Mouse (Mus musculus) heart, embryonic 14.5 days (tissue): ENCODE data around the gene Def8. TPM values are rescaled to one million over a fixed set of nuclear protein-coding genes. Genes with fewer than 3 reads are reported as not detected.
"Not testable (repeated sequence)": the region's sequence is repeated elsewhere in the genome, so short reads cannot be mapped to it uniquely, and the experiment has no call there.

ENCODE experiments used
- ATAC-seq: fragments of 200-750 bp; cut with Nextera tagmentation; 2 replicates; pipeline ENCODE4 v1.8.0; 2017; ENCODE audit warnings: low read depth, moderate TSS enrichment; ENCODE audit not compliant: insufficient number of reproducible peaks, insufficient read depth, low FRiP score
- H3K27ac ChIP-seq, 2 experiments: fragments of 200-500 bp in 1 of 2; fragments of 300-500 bp in 1 of 2; sonication (generic) in 1 of 2; replicated peaks in 1 of 2; 2 replicates each; pipeline ENCODE4 v1.5.1; 2012 to 2014; ENCODE audit warnings: low read depth in 2 of 2, low read length in 2 of 2, control low read depth in 1 of 2, mild to moderate bottlenecking in 1 of 2, mixed read lengths in 1 of 2; ENCODE audit not compliant: control insufficient read depth in 1 of 2, insufficient read depth in 1 of 2
- H3K27me3 ChIP-seq: fragments of 300-500 bp; sonication (generic); 2 replicates; pipeline ENCODE4 v1.6.1; 2014; ENCODE audit warnings: mild to moderate bottlenecking, low read length, control low read depth; ENCODE audit not compliant: control insufficient read depth, insufficient read depth
- H3K36me3 ChIP-seq: fragments of 300-500 bp; sonication (generic); 2 replicates; pipeline ENCODE4 v1.6.1; 2014; ENCODE audit warnings: mild to moderate bottlenecking, control low read depth, low read length, mixed read lengths; ENCODE audit not compliant: control insufficient read depth, insufficient read depth
- H3K4me1 ChIP-seq, 2 experiments: fragments of 200-500 bp in 1 of 2; fragments of 300-500 bp in 1 of 2; sonication (generic) in 1 of 2; 2 replicates each; pipeline ENCODE4 v1.6.1; 2012 to 2014; ENCODE audit warnings: low read length in 2 of 2, control low read depth in 1 of 2, mixed read lengths in 1 of 2; ENCODE audit not compliant: control insufficient read depth in 2 of 2, insufficient read depth in 2 of 2
- H3K4me2 ChIP-seq: fragments of 300-500 bp; sonication (generic); 2 replicates; pipeline ENCODE4 v1.6.1; 2014; ENCODE audit warnings: mild to moderate bottlenecking, low read length
- H3K4me3 ChIP-seq, 2 experiments: fragments of 200-500 bp in 1 of 2; fragments of 300-500 bp in 1 of 2; sonication (generic) in 1 of 2; 2 replicates each; pipeline ENCODE4 v1.5.1; 2012 to 2014; ENCODE audit warnings: low read length in 2 of 2, mild to moderate bottlenecking in 2 of 2, control low read depth in 1 of 2, low read depth in 1 of 2, moderate library complexity in 1 of 2; ENCODE audit not compliant: control insufficient read depth in 1 of 2, insufficient read depth in 1 of 2
- H3K9ac ChIP-seq: fragments of 300-500 bp; sonication (generic); 2 replicates; pipeline ENCODE4 v1.6.1; 2014; ENCODE audit warnings: mild to moderate bottlenecking, low read length
- H3K9me3 ChIP-seq: fragments of 300-500 bp; sonication (generic); 2 replicates; pipeline ENCODE4 v1.6.1; 2016; ENCODE audit warnings: low read length, control low read depth; ENCODE audit not compliant: control insufficient read depth
- WGBS: fragments of 180-500 bp; shearing (Covaris S2); extraction: QIAGEN DNeasy Blood & Tissue Kit; methylation state at CpG from one replicate; pipeline ENCODE4 v1.1.7; 2014; 5-methylcytosine and 5-hydroxymethylcytosine counted together
- polyA plus RNA-seq: library from polyadenylated mRNA; unstranded; fragments of >200 nt; fragmentation: Nextera tagmentation; extraction: Ambion mirVana; gene quantifications from 2 replicates; pipeline ENCODE4 v1.2.1, GENCODE M21; 2014

Def8 gene
- polyA plus RNA-seq, 1 experiment from 2014 or later = 31.7 TPM

DNA sequence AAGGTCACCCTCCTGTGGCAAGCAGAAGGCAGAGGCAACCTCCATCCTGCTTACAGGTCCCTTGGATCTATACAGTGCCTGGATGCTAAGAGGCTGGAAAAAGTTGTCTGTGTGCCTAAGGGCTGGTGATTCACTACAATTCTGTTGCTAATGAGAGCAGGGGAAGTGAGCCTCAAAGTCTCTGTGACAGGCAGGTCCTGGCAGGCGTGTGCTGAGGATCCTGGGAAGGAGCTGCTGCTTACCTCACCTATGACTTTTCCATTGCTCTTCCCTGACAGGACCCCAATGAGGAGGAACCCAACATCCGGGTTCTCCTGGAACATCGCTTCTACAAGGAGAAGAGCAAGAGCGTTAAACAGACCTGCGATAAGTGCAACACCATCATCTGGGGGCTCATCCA is 30.6 kb downstream of the Def8 start:
- H3K27me3 ChIP-seq = no peaks in the 10 kb centered on the region
- no peak overlapping the region for H3K27ac ChIP-seq
- H3K9ac ChIP-seq = no peak overlapping the region
- ATAC-seq = no peak
- no peaks in the 10 kb centered on the region for H3K4me1 ChIP-seq
- no peak overlapping the region for H3K4me3 ChIP-seq
- no peaks in the 10 kb centered on the region for H3K9me3 ChIP-seq
- no peak overlapping the region for H3K4me2 ChIP-seq
- peaks cover 84% of the 10 kb centered on the region for H3K36me3 ChIP-seq
- 82% methylated on average over 5 of the region's 5 CpGs for WGBS

DNA sequence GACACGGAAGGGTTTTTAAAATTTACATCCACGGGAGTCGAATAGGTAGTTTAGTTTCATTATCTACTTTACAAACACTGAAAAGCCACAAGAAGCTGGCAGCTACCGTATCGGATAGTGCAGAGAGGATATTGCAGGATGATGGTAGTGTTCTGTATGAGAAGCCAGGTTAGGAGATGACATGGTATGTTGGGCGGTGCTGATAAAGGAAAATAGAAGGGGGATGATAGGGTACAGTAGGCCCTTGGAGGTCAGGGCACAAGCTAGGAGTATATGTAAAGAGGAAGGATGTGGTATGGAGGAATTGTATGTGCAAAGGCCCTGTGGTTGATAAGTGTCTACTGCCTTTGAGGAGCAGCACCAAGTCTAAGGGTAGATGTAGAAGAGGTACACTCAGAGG is 31.2 kb downstream of the Def8 start:
- no peaks in the 10 kb centered on the region for H3K27me3 ChIP-seq
- no peak overlapping the region for H3K4me2 ChIP-seq
- H3K4me3 ChIP-seq = no peak overlapping the region
- H3K27ac ChIP-seq = no peak overlapping the region
- H3K4me1 ChIP-seq = no peaks in the 10 kb centered on the region
- ATAC-seq = no peak
- H3K9ac ChIP-seq = no peak overlapping the region
- no peaks in the 10 kb centered on the region for H3K9me3 ChIP-seq
- H3K36me3 ChIP-seq = peaks cover 86% of the 10 kb centered on the region
- WGBS = 89% methylated on average over 6 of the region's 6 CpGs

DNA sequence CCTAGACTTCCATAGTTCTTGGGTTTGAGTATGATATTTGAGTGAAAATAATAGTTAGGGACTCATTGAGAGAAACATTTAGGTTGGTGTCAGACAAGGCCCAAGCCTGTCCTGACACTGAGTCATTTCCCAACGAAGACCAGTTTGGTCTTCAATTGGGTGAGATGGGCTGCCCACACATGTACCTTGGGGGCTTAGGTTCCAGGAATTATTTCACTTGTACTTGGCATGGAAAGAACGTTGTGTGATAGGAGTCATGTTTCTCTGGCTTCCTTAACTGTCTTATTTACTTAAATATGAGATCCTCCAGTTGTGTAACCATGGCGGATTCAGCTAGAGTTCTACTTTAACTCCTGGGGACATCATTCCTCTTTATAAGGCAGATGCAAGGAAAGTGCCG is 40.3 kb downstream of the Def8 start:
- no peaks in the 10 kb centered on the region for H3K4me1 ChIP-seq
- no peak overlapping the region for H3K9ac ChIP-seq
- no peaks in the 10 kb centered on the region for H3K9me3 ChIP-seq
- H3K27ac ChIP-seq = no peak overlapping the region
- peaks cover 48% of the 10 kb centered on the region for H3K36me3 ChIP-seq
- H3K4me3 ChIP-seq = no peak overlapping the region
- ATAC-seq = no peak
- H3K4me2 ChIP-seq = no peak overlapping the region
- WGBS = 85% methylated on average over 4 of the region's 4 CpGs
- H3K27me3 ChIP-seq = no peaks in the 10 kb centered on the region

DNA sequence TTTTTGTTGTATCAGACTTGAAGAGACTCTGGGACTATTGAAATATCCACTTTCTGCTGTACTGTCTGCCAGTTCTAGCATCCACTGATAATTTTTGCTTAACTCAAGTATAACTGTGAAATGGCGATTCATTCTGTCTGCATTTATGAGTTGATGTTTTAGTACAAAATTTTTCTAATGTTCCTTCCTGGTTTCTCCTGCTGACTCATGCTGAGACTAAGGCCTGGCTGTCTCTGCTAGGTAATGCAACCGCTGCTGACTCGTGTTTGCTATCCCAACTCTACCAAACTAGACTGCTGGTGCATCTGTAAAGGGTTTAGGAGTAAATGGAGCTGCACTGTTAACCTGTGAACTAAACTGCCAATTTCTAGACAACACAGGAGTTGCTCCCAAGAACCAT is 44.1 kb downstream of the Def8 start:
- no peaks in the 10 kb centered on the region for H3K9me3 ChIP-seq
- no peak overlapping the region for H3K27ac ChIP-seq
- H3K4me3 ChIP-seq = no peak overlapping the region
- peaks cover 4% of the 10 kb centered on the region; the same call in 1 of the 2 replicates for H3K27me3 ChIP-seq
- H3K4me2 ChIP-seq = no peak overlapping the region
- H3K9ac ChIP-seq = no peak overlapping the region
- WGBS = 64% methylated on average over 3 of the region's 3 CpGs
- H3K4me1 ChIP-seq = no peaks in the 10 kb centered on the region
- H3K36me3 ChIP-seq = peaks cover 11% of the 10 kb centered on the region
- ATAC-seq = no peak

DNA sequence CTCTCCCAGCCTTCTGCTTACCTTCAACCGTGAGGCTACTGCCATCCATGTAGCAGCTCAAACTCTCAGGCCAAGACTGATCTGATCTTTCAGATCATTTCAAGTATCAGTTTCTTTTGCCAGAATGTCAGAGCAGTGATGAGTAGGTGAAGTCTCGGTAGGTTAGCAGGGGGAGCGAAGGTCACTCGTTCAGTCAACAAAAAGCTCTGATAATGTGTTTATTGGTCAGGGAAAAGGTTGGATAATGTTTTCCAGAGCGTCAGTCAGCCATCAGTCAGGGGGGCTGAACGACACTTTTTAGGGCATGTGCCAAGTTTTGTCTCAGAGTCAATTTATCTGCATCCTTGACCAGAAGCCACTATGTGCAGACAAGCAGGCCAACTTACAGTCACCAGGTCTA is 49.7 kb downstream of the Def8 start:
- not testable (repeated sequence) for H3K9me3 ChIP-seq, H3K4me2 ChIP-seq, H3K4me1 ChIP-seq, ATAC-seq, H3K27me3 ChIP-seq, H3K4me3 ChIP-seq, H3K27ac ChIP-seq, H3K9ac ChIP-seq, H3K36me3 ChIP-seq
- 57% methylated on average over 6 of the region's 6 CpGs for WGBS

DNA sequence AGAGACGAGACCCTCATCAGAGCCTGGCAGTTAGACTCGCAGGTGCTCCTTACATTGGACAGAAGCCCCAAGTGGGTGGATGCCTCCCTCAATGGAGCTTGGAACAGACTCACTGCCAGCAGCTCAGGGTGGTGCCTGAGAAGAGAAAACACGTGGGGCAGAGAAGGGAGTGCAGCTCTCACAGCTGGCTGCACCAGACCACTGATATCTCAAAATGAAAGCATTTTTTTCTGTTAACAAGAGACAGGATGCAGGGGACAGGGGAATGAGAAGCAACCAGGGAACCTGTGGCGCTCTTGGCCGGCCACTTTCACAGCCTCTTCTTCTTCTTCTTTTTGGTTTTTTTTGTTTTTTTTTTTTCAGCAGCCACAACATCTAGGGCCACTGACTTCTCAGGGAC is 51.2 kb downstream of the Def8 start:
- not testable (repeated sequence) for H3K9ac ChIP-seq, ATAC-seq, H3K4me3 ChIP-seq, H3K9me3 ChIP-seq, H3K27me3 ChIP-seq, H3K27ac ChIP-seq, H3K4me2 ChIP-seq, H3K36me3 ChIP-seq
- WGBS = 37% methylated on average over 5 of the region's 5 CpGs
- peaks cover 9 to 15% of the 10 kb centered on the region in 2 experiments for H3K4me1 ChIP-seq

DNA sequence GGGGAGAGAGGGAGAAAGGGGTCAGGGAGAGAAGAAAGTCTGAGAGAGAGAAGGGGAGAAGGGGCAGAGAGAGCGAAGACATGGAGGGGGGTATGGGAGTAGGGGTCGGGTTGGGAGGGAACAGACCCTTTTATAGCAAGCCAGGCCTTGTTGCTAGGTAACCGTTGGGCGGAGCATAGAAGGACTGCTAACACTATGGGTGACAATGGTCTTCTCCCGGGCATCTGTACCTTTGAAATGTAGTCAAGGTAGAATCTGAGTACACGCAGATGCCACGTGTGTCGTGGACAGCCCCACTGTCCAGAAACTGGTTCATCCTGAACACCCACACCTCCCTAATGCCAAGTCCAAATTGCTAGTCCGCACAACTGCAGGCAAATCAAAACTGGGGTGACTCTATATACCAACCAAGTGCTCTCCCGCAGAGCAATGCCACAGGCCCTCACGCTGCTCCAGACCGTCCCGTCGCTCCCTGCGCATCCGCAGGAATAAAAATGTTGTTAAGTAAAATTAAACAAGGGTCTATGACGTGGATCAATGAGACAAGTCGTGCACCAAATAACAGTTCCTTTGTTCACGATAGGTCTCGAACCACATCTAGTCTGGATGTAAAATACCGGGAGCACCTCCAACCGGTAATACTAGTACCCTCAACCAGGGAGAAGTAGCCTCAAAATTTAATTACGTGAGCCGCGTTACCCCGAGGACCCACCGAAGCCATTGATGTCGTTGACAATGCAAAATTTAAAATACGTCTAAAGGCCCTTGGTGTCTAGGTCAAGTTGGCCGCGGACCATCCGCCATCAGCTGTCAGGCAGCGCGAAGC is 53.8 kb downstream of the Def8 start:
- Histone ChIP-seq H3K4me2 (peak overlapping the region; percentile 96), H3K36me3 (peaks cover 23% of the 10 kb centered on the region), H3K4me3 (peak overlapping the region; percentile 79 to 90), H3K9me3 (no peaks in the 10 kb centered on the region), H3K27me3 (no peaks in the 10 kb centered on the region), H3K9ac (peak overlapping the region; percentile 81), H3K4me1 (peaks cover 9 to 15% of the 10 kb centered on the region in 2 experiments), H3K27ac (peak overlapping the region; percentile 95; a peak in 3 of 4 replicates)
- WGBS = 7% methylated on average over 34 of the region's 34 CpGs
- peak; percentile 20; the same call in 1 of the 2 replicates for ATAC-seq
